Mouse (Mus musculus) MEL (cell line): ENCODE measurements around the gene Arhgef3.

Experiments used
- CTCF ChIP-seq, 3 experiments: IDR thresholded peaks in 2 of 3; conservative IDR thresholded peaks in 1 of 3; 2 replicates each; pipeline ENCODE4 v1.5.1; 2011 to 2012; ENCODE audit warnings: low read length in 3 of 3, low read depth in 2 of 3, mild to moderate bottlenecking in 2 of 3, improper control_type of control experiment in 1 of 3, inconsistent platforms in 1 of 3, mixed read lengths in 1 of 3, moderate library complexity in 1 of 3; ENCODE audit not compliant: control insufficient read depth in 1 of 3, insufficient read depth in 1 of 3, poor library complexity in 1 of 3, severe bottlenecking in 1 of 3
- KAT2A ChIP-seq: conservative IDR thresholded peaks from 2 replicates; pipeline ENCODE4 v1.6.1; 2012; ENCODE audit warnings: low read depth, low read length, improper control_type of control experiment, inconsistent platforms
- POLR2A ChIP-seq, 2 experiments: IDR thresholded peaks; 2 replicates each; pipeline ENCODE4 v1.6.1; 2011 to 2012; ENCODE audit warnings: low read length in 2 of 2, mild to moderate bottlenecking in 2 of 2, control low read depth in 1 of 2, improper control_type of control experiment in 1 of 2, low read depth in 1 of 2, moderate library complexity in 1 of 2; ENCODE audit not compliant: control insufficient read depth in 1 of 2, insufficient read depth in 1 of 2, poor library complexity in 1 of 2
- RCOR1 ChIP-seq: IDR thresholded peaks from 2 replicates; pipeline ENCODE4 v1.6.1; 2012; ENCODE audit warnings: low read depth, mild to moderate bottlenecking, inconsistent platforms, low read length, improper control_type of control experiment
- TAL1 ChIP-seq: IDR thresholded peaks from 2 replicates; pipeline ENCODE4 v1.6.1; 2012; ENCODE audit warnings: mild to moderate bottlenecking, inconsistent platforms, low read length, moderate library complexity, mixed read lengths

DNA sequence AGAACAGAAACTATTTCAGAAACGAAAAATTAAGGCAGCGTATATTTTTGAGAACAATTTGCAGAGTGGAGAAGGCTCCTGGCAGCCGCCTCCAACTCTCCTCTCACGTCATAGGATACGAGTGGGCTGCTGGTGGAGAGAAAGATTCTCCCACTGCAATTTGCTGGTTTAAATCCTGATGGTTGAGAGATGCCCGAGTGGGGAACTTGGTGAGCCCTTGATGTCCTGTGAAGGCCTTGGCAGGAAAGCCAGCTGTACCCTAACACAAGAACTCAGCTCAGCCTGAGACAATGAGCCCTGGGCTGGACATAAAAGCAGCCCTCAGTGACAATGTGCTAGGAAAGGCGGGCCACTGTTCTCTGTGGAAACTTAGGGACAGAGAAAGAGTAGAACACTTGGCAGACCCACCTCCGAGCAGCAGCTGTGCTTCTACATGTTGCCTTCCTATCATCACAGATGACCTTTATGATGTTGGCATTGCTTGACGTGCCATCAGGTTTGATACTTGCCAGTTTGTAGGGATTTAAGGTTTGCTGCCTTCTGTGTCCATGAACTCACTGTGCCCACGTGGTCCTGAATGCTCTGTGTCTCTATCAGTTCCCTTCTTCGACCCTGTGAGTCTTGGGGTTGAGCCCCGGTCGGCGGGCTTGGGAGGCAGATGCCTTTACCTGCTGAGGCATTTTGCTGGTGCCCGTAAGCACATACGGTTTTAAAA, 154.4 kb downstream of the Arhgef3 start:
- no peak for TF ChIP-seq TAL1
- TF ChIP-seq CTCF (IDR thresholded peaks at IDR 0.05 in 2 of 3, conservative IDR thresholded peaks at IDR 0.05 in 1 of 3; ENCODE audit: control insufficient read depth in 1 of 3, insufficient read depth in 1 of 3, low read depth in 2 of 3, low read length in 3 of 3, poor library complexity in 1 of 3, severe bottlenecking in 1 of 3): no peak
- no peak for TF ChIP-seq POLR2A (IDR thresholded peaks at IDR 0.05; ENCODE audit: control insufficient read depth in 1 of 2, insufficient read depth in 1 of 2, low read depth in 1 of 2, low read length in 2 of 2, poor library complexity in 1 of 2)
- TF ChIP-seq RCOR1: no peak
- TF ChIP-seq KAT2A: no peak
